Mouse (Mus musculus) cerebellum, adult 8-10 months (tissue): ENCODE data around the gene Rabac1.
A peak's percentile ranks its signal among the peaks of the same experiment; 100 is the strongest.

Experiments used
- DNase-seq: peaks from one replicate; pipeline ENCODE4 v3.0.0; 2022

Gene Rabac1

DNA sequence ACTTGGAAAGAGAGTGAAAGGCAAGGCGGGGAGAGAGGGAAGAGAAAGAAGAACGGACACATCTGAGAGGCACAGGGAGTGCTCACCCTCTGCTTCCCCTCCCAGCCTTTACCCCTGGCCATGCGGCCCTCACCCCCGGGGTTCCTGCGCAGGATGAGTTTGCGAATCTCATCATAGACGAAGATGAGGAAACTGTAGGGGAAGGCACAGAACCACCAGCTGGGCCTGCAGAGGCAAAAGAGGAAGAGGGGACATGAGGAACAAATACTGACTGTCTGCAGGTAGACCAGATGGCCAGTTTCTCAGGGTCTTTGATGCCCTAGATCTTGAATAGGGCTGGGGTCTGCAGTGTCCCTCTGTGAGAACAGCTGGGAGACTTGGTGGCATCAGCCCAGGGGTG, 6.2 kb upstream of the Rabac1 start:
- DNase-seq: no peak

GRCm38 (mm10) chr7:24974893-24975595, 2.5 kb upstream of the Rabac1 start:
- DNase-seq: peak; percentile 56

DNA sequence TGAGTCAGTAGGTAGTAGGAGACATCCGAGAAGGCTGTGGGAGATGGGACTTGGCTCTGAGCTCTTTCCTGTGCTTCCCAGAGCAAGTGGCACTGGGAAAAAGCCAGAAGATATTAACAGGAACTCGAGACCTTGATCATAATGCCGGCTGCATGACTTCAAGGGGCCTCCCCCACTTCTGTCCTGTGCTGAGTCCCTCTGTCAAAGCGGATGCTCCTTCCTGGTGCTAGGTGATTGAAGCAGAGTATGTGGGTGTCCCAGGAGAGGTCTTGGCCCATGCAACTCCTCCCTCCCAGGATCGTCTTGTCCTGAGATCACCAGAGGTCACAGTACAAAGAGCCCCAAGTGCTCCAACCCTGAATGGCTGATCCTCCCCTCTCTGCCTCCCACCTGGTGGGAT, 1.3 kb upstream of the Rabac1 start:
- DNase-seq: no peak

GRCm38 (mm10) chr7:24973208-24973607, 654 bp upstream of the Rabac1 start:
- DNase-seq: no peak

- peak; percentile 54 for DNase-seq
These were observed 1.1 kb downstream of the Rabac1 start for GRCm38 (mm10) chr7:24971261-24971971.

DNA sequence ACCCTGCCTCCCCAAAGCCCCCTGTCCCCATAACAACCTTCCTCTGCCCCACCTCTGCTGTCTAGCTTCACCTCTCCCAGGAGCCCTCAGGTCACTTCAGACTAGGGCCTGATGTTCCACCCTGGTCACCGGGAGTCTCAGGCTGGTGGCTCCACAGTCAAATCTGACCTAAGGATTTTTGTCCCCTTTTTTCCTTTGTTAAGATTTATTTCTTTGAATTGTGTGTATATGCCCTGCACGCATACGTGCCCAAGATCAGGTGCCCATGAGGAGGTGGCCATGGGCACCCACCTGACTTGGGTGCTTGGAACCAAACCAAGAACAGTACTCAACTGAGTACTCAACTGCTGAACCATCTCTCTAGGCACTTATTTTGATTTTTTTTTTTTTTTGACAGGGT, 2.2 kb downstream of the Rabac1 start:
- no peak for DNase-seq

- DNase-seq: peak; percentile 80
These were observed 2.7 kb downstream of the Rabac1 start for GRCm38 (mm10) chr7:24969805-24970204.

DNA sequence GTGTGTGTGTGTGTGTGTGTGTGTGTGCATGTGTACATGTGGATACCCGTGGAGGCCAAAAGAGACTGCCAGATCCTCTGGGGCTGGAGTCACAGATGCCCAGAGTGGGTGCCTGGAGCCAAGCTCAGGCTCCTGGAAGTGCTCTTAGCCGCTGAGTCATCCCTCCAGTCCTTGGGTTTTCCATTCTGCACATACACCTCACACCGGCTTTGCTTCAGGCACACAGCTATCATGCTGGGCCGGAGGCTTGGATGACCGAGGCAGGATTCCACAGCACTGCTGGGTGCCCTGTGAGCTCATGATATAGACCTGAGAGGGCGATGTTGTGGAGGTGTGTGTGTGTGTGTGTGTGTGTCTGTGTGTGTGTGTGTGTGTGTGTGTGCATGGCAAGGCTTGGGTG, 4.1 kb downstream of the Rabac1 start:
- peak; percentile 45 for DNase-seq

- DNase-seq: no peak
These were observed 4.6 kb downstream of the Rabac1 start for GRCm38 (mm10) chr7:24967966-24968365.

- peak; percentile 91 for DNase-seq
These were observed 7.5 kb downstream of the Rabac1 start for GRCm38 (mm10) chr7:24964897-24965535.

GRCm38 (mm10) chr7:24964288-24964687, 8.3 kb downstream of the Rabac1 start:
- DNase-seq: no peak

DNA sequence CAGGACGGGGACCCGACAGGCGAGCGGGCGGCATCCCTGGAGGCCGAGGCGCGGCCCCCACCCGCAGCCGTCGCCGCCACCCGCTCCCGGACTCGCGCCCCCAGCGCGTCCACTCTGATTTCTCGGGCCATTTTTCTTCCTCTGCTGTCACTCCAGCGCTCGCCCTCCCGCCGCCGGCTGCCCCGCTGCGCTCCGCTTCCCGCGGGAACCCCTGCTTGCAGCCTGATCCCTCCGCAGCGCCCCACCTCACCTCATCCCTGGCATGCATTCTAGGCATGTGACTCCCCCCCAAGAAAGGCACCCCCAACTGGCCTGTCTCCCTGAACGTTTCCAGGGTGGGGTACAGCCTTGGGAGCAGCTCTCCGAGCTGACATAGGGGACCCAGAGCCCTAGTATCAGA, 17.3 kb downstream of the Rabac1 start:
- no peak for DNase-seq

DNA sequence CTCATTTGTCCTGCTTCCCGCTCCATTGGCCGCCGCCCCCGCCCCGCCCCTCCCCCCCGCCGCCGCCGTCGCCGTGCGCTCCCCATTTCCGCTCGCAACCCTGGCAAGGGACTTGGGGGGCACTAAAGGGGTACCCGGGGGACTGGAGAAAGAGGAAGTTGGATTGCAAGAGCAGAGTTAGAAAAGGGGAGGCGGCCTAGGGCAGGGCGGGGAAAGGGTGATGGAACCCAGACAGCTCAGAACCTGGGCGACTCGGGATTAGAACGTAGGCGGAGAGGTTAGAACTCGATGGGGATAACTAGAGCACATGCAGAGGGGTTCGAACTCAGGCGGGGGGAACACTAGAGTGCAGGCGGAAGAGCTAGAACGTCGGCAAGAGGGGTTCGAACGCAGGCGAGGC, 18.1 kb downstream of the Rabac1 start:
- no peak for DNase-seq

GRCm38 (mm10) chr7:24953966-24954365, 18.6 kb downstream of the Rabac1 start:
- DNase-seq: no peak

GRCm38 (mm10) chr7:24949958-24950623, 22.5 kb downstream of the Rabac1 start:
- peak; percentile 63 for DNase-seq

DNA sequence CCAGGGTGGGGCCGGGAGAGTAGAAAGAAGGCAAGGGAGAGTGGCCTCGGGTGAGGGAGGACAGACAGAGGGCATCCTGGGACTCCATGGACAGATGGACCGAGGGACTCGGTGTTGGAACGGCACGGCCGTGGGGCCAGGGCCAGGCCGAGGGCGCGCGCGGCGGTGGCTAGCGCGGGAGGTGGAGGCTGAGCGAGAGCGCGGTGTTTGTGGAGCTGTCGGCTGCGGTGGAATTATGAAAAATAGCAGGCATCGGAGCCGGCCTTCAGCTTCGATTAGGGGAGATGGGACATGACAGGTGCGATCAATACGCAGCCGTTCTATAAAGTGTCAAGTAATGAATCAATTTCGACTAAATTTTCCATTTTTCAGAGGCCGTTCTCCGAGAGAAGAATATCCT, 23.8 kb downstream of the Rabac1 start:
- DNase-seq: no peak

DNA sequence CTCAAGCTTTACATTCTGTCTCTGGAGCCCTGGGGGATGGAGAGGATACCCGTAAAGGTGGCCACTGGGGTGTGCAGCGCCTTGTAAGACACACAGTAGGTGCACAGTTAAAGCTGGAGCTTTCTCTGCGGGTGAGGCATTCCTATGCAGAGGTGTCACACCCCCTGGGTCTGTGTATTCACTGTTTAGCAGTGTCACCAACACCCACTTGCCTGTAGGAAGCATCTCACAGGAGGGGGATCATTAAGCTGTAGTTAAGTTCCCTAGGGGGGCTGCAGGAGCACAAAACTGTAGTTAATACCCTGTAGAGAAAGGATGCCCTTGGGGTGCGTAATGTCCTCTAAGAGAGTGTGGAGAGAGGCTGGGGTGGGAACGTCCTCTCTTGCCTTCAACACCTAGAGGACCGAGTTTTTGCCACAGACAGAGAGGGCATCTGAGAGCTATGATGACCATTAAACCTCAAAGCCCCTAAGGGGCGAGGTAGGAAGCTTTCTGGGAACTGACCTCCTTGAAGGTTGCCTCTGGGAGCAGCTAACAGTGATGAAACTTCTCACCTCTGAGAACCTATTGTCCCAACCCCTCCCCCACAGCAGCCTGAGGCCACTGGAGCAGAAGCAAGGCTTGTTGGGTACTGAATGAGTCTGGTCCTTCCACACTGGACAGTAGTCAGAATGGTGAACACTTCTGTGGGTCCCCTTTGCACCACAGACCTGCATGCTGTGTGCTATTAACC, 25.1 kb downstream of the Rabac1 start:
- no peak for DNase-seq

DNA sequence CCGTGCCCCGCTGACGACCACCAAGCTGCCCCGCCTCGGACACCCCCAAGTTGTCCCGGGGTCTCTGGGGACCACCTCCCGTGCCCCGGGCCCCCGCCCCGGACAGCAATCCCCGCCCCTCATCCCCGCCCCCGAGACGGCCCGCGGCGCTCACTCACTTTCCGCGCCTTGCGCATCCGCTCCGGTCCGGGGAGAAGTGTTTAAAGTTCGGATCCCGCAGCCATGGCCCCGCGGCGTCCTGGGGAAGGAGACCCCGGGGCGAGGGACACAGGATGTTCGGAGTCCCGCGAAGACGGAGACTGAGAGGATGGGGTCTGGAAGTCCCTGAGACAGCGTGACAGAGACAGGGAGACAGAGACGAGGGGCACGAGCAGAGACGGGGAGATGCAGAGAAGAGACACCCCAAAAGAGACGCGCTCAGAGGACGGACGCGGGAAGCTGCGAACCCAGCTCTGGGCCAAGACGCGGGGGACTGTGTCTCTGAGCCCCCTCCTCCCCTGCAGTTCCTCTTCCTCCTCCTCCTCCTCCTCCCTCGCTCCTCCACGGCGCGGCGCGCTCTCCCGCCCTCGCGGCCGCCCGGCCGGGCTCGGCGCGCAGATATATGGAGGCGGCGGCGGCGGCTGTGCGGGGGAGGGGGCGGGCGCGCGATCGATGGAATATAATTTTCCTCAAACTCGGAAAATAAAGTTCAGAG, 28.1 kb downstream of the Rabac1 start, which contains the start of gene Gm4881:
TSS of gene Gm4881 (minus strand) at position 238 of the 694 bp plus-strand sequence.
- DNase-seq: no peak

- no peak for DNase-seq
These were observed 28.9 kb downstream of the Rabac1 start for GRCm38 (mm10) chr7:24943641-24944040.

- DNase-seq: no peak
These were observed 40.9 kb downstream of the Rabac1 start for GRCm38 (mm10) chr7:24931651-24932050.

- DNase-seq: no peak
These were observed 42.1 kb downstream of the Rabac1 start for GRCm38 (mm10) chr7:24930475-24930874.
